9 mouse cellular contexts compared by ENCODE assay signal in genomic region chrX:73880194-73881035, GRCm38 (mm10). TPM values are rescaled to one million over a fixed set of nuclear protein-coding genes. Genes with fewer than 3 reads are reported as not detected.
A peak's percentile ranks its signal among the peaks of the same experiment; 100 is the strongest.
DNase-seq lines count a peak whose midpoint lies in the region; ATAC-seq and TF ChIP-seq lines count a peak whose summit lies in the region.
"Had no signal": no experiment of that assay in that cellular context is flagged by ENCODE, and none has a peak within 500 bp of the region (broad histone marks: within the 10 kb centered on the region; RNA-seq: fewer than 3 reads in every experiment).

No protein-coding gene starts in this region.

- peak overlapping the region; percentile 74 for H3K4me2 ChIP-seq in embryonic facial prominence, embryonic 13.5 days
- H3K4me2 ChIP-seq in liver, embryonic 15.5 days = peak overlapping the region; percentile 44

- no peak for TF ChIP-seq EP300 in heart, adult 2 months (IDR thresholded peaks at IDR 0.05; ENCODE audit: insufficient read depth, low read depth, low read length)

- peak overlapping the region; percentile 59 for H3K9ac ChIP-seq in heart, adult 2 months (ENCODE audit: low read depth, low read length)
- peak overlapping the region; percentile 54; the same call in 1 of the 2 replicates for H3K9ac ChIP-seq in embryonic facial prominence, embryonic 13.5 days
- H3K9ac ChIP-seq in liver, embryonic 15.5 days = no peak overlapping the region

- no peaks in the 10 kb centered on the region for H3K36me3 ChIP-seq in heart, adult 2 months (ENCODE audit: control insufficient read depth, insufficient read depth, low read length)
- no peaks in the 10 kb centered on the region for H3K36me3 ChIP-seq in embryonic facial prominence, embryonic 13.5 days
- H3K36me3 ChIP-seq in liver, embryonic 15.5 days (replicated peaks) = no peaks in the 10 kb centered on the region

- peak overlapping the region; percentile 30 for H3K4me3 ChIP-seq in heart, adult 2 months
- peak overlapping the region; percentile 48 for H3K4me3 ChIP-seq in embryonic facial prominence, embryonic 13.5 days
- H3K4me3 ChIP-seq in liver, embryonic 15.5 days (replicated peaks) = peak overlapping the region; percentile 21

- 13% methylated on average over 38 of the region's 48 CpGs for WGBS in heart, adult 2 months
- 21% methylated on average over 44 of the region's 48 CpGs for WGBS in embryonic facial prominence, embryonic 13.5 days
- WGBS in liver, embryonic 15.5 days (ENCODE audit: insufficient replicate concordance) = 20% methylated on average over 45 of the region's 48 CpGs

- H3K79me2 ChIP-seq in heart, adult 2 months (replicated peaks; ENCODE audit: control insufficient read depth, insufficient read depth, low read length) = no peaks in the 10 kb centered on the region

- TF ChIP-seq POLR2A in heart, adult 2 months (IDR thresholded peaks at IDR 0.05; ENCODE audit: insufficient read depth, low read depth, low read length) = no peak

- no peak overlapping the region for H3K27ac ChIP-seq in heart, adult 2 months
- H3K27ac ChIP-seq in embryonic facial prominence, embryonic 13.5 days = no peak overlapping the region
- no peak overlapping the region for H3K27ac ChIP-seq in liver, embryonic 15.5 days (replicated peaks)

- peak; percentile 35 to 44 for DNase-seq in heart, adult 2 months
- no peak for DNase-seq in heart, postnatal 25 days (ENCODE audit: low spot score)
- peak; percentile 35 for DNase-seq in adrenal gland, postnatal 10 days
- DNase-seq in induced T-regulatory cell, adult 2 months (ENCODE audit: low read depth) = peak; percentile 72
- DNase-seq in natural killer cell, adult 2 months (ENCODE audit: low spot score in 2 of 2) = peak; percentile 30 to 52
- DNase-seq in urinary bladder, adult 2 months (ENCODE audit: low spot score) = peak; percentile 38

- ATAC-seq in embryonic facial prominence, embryonic 13.5 days (ENCODE audit: insufficient number of reproducible peaks, insufficient read depth, low FRiP score, low TSS enrichment, low read depth) = peak; percentile 26; the same call in 1 of the 2 replicates
- no peak for ATAC-seq in liver, embryonic 15.5 days (ENCODE audit: insufficient read depth)

- intact Hi-C loops in heart, adult 2 months (cut with DNase I) = no loop called here
- intact Hi-C loops in heart, postnatal 25 days (cut with DNase I) = no loop called here

- 0 out of 2 replicates have a peak, but pooled peaks cover 2% of the 10 kb centered on the region for H3K27me3 ChIP-seq in heart, adult 2 months (ENCODE audit: control insufficient read depth, insufficient read depth, low read length)
- peaks cover 17% of the 10 kb centered on the region for H3K27me3 ChIP-seq in embryonic facial prominence, embryonic 13.5 days
- H3K27me3 ChIP-seq in liver, embryonic 15.5 days = peaks cover 44% of the 10 kb centered on the region

- no peaks in the 10 kb centered on the region for H3K9me3 ChIP-seq in embryonic facial prominence, embryonic 13.5 days
- H3K9me3 ChIP-seq in liver, embryonic 15.5 days (replicated peaks) = no peaks in the 10 kb centered on the region

- TF ChIP-seq CTCF in heart, adult 2 months (IDR thresholded peaks at IDR 0.05) = no peak

- no peaks in the 10 kb centered on the region for H3K4me1 ChIP-seq in heart, adult 2 months (ENCODE audit: control insufficient read depth, insufficient read depth, low read length)
- H3K4me1 ChIP-seq in embryonic facial prominence, embryonic 13.5 days = peaks cover 4% of the 10 kb centered on the region; the same call in 1 of the 2 replicates
- 0 out of 2 replicates have a peak, but pooled peaks cover 3% of the 10 kb centered on the region for H3K4me1 ChIP-seq in liver, embryonic 15.5 days (replicated peaks)

RNA-seq across cellular contexts. Expression of gene Avpr2, which starts 11.5 kb away (rescaled TPM):
- total RNA-seq in heart, adult 2 months (2021) = not detected
- polyA plus RNA-seq in heart, adult 2 months (2012; rRNA removed) = not detected in 2 replicates
- not detected for total RNA-seq in heart, postnatal 25 days (2021)
- not detected for total RNA-seq in adrenal gland, postnatal 10 days (2021)
- polyA plus RNA-seq in embryonic facial prominence, embryonic 13.5 days (2015; fragmentation: Nextera tagmentation; extraction: Ambion mirVana) = 0.07 and 0.17 TPM in 2 replicates
- 0.05 and 0.10 TPM in 2 replicates for polyA plus RNA-seq in liver, embryonic 15.5 days (2015; fragmentation: Nextera tagmentation; extraction: Ambion mirVana)
- not detected in 2 replicates for polyA plus RNA-seq in urinary bladder, adult 2 months (2012; rRNA removed)
- total RNA-seq: left cerebral cortex, postnatal 25 days had no signal

RNA-seq across cellular contexts. Expression of gene L1cam, which starts 15.5 kb away (rescaled TPM):
- 1 to 10 TPM; 2.1 to 3.7 TPM for total RNA-seq in heart, adult 2 months (2021)
- polyA plus RNA-seq in heart, adult 2 months (2012; rRNA removed) = 2.9 and 3.3 TPM in 2 replicates
- 1 to 10 TPM; 2.2 to 2.3 TPM for total RNA-seq in heart, postnatal 25 days (2021)
- 10 to 100 TPM in 1 of 2 experiments, 1 to 10 TPM in 1; 9.9 to 24.7 TPM for total RNA-seq in adrenal gland, postnatal 10 days (2021)
- polyA plus RNA-seq in embryonic facial prominence, embryonic 13.5 days (2015; fragmentation: Nextera tagmentation; extraction: Ambion mirVana) = 3.2 and 4.3 TPM in 2 replicates
- polyA plus RNA-seq in liver, embryonic 15.5 days (2015; fragmentation: Nextera tagmentation; extraction: Ambion mirVana) = 0.21 and 0.26 TPM in 2 replicates
- 24.9 and 32.0 TPM in 2 replicates for polyA plus RNA-seq in urinary bladder, adult 2 months (2012; rRNA removed)

RNA-seq across cellular contexts. Expression of gene Arhgap4, which starts 41.3 kb away (rescaled TPM):
- total RNA-seq in heart, adult 2 months (2021) = 1 to 10 TPM; 1.5 to 1.8 TPM
- polyA plus RNA-seq in heart, adult 2 months (2012; rRNA removed) = 5.7 and 7.7 TPM in 2 replicates
- 1 to 10 TPM; 1.5 to 1.8 TPM for total RNA-seq in heart, postnatal 25 days (2021)
- total RNA-seq in adrenal gland, postnatal 10 days (2021) = 1 to 10 TPM; 7.9 to 9.2 TPM
- polyA plus RNA-seq in embryonic facial prominence, embryonic 13.5 days (2015; fragmentation: Nextera tagmentation; extraction: Ambion mirVana) = 3.3 and 3.4 TPM in 2 replicates
- 6.4 and 7.7 TPM in 2 replicates for polyA plus RNA-seq in liver, embryonic 15.5 days (2015; fragmentation: Nextera tagmentation; extraction: Ambion mirVana)
- polyA plus RNA-seq in urinary bladder, adult 2 months (2012; rRNA removed) = 6.0 and 8.4 TPM in 2 replicates

RNA-seq across cellular contexts. Expression of gene Naa10, which starts 41.3 kb away (rescaled TPM):
- total RNA-seq in heart, adult 2 months (2021) = 10 to 100 TPM; 50.2 to 63.7 TPM
- polyA plus RNA-seq in heart, adult 2 months (2012; rRNA removed) = 57.2 and 64.5 TPM in 2 replicates
- 10 to 100 TPM; 61.5 to 69.3 TPM for total RNA-seq in heart, postnatal 25 days (2021)
- total RNA-seq in adrenal gland, postnatal 10 days (2021) = 10 to 100 TPM; 86.5 to 99.0 TPM
- polyA plus RNA-seq in embryonic facial prominence, embryonic 13.5 days (2015; fragmentation: Nextera tagmentation; extraction: Ambion mirVana) = 132 and 151 TPM in 2 replicates
- polyA plus RNA-seq in liver, embryonic 15.5 days (2015; fragmentation: Nextera tagmentation; extraction: Ambion mirVana) = 72.4 and 79.2 TPM in 2 replicates
- 86.8 and 92.2 TPM in 2 replicates for polyA plus RNA-seq in urinary bladder, adult 2 months (2012; rRNA removed)

RNA-seq across cellular contexts. Expression of gene Renbp, which starts 50.2 kb away (rescaled TPM):
- 1 to 10 TPM; 3.7 to 7.1 TPM for total RNA-seq in heart, adult 2 months (2021)
- 5.1 and 7.3 TPM in 2 replicates for polyA plus RNA-seq in heart, adult 2 months (2012; rRNA removed)
- 1 to 10 TPM; 5.8 to 6.2 TPM for total RNA-seq in heart, postnatal 25 days (2021)
- total RNA-seq in adrenal gland, postnatal 10 days (2021) = 10 to 100 TPM; 17.4 to 19.2 TPM
- 25.7 and 27.6 TPM in 2 replicates for polyA plus RNA-seq in embryonic facial prominence, embryonic 13.5 days (2015; fragmentation: Nextera tagmentation; extraction: Ambion mirVana)
- 19.6 and 22.6 TPM in 2 replicates for polyA plus RNA-seq in liver, embryonic 15.5 days (2015; fragmentation: Nextera tagmentation; extraction: Ambion mirVana)
- 35.0 and 36.8 TPM in 2 replicates for polyA plus RNA-seq in urinary bladder, adult 2 months (2012; rRNA removed)
